Comparison of ENCODE assay signal across 14 mouse cellular contexts in genomic region chr1:139179707-139180106, GRCm38 (mm10).
"Had no signal": no experiment of that assay in that cellular context is flagged by ENCODE, and none has a peak within 500 bp of the region (broad histone marks: within the 10 kb centered on the region; RNA-seq: fewer than 3 reads in every experiment).

No protein-coding gene starts in this region.

- H3K4me2 ChIP-seq: limb, embryonic 15.5 days; liver, embryonic 13.5 days; lung, embryonic 15.5 days; midbrain, embryonic 13.5 days; stomach, embryonic 15.5 days had no signal

- H3K4me1 ChIP-seq: limb, embryonic 15.5 days; liver, embryonic 13.5 days; midbrain, embryonic 13.5 days had no signal

- DNase-seq: kidney, adult 9 months; kidney, postnatal 36 days; layer of hippocampus, adult 9-11 months; layer of hippocampus, postnatal 36 days; liver, embryonic 13.5 days; liver, postnatal 0 days; lung, postnatal 14 days; right cerebral cortex, postnatal 14 days; thymus, postnatal 25 days had no signal

- H3K36me3 ChIP-seq: limb, embryonic 15.5 days; liver, embryonic 13.5 days; lung, embryonic 15.5 days; midbrain, embryonic 13.5 days; stomach, embryonic 15.5 days had no signal

- H3K9me3 ChIP-seq: limb, embryonic 15.5 days; liver, embryonic 13.5 days; lung, embryonic 15.5 days; midbrain, embryonic 13.5 days; stomach, embryonic 15.5 days had no signal

- ATAC-seq: liver, postnatal 0 days; midbrain, embryonic 13.5 days had no signal

- H3K27ac ChIP-seq: kidney, postnatal 0 days; limb, embryonic 15.5 days; liver, embryonic 13.5 days; lung, embryonic 15.5 days; midbrain, embryonic 13.5 days; stomach, embryonic 15.5 days had no signal

- H3K4me3 ChIP-seq: limb, embryonic 15.5 days; liver, embryonic 13.5 days; lung, embryonic 15.5 days; midbrain, embryonic 13.5 days; stomach, embryonic 15.5 days had no signal

- H3K27me3 ChIP-seq: limb, embryonic 15.5 days; liver, embryonic 13.5 days; lung, embryonic 15.5 days; midbrain, embryonic 13.5 days; stomach, embryonic 15.5 days had no signal

- H3K9ac ChIP-seq: limb, embryonic 15.5 days; liver, embryonic 13.5 days; liver, postnatal 0 days; lung, embryonic 15.5 days; midbrain, embryonic 13.5 days; stomach, embryonic 15.5 days had no signal
